Mouse (Mus musculus) intestine, postnatal 0 days (tissue): ENCODE data around the gene Neo1. TPM values are rescaled to one million over a fixed set of nuclear protein-coding genes. Genes with fewer than 3 reads are reported as not detected.

ENCODE experiments used
- ATAC-seq: fragments of 200-750 bp; cut with Nextera tagmentation; 2 replicates; pipeline ENCODE4 v1.8.0; 2017; ENCODE audit warnings: mild to moderate bottlenecking, moderate TSS enrichment, moderate library complexity
- H3K27ac ChIP-seq: fragments of 300-500 bp; sonication (generic); 2 replicates; pipeline ENCODE4 v1.5.1; 2014; ENCODE audit warnings: mild to moderate bottlenecking, low read depth, low read length, moderate library complexity
- H3K27me3 ChIP-seq: fragments of 300-500 bp; sonication (generic); replicated peaks from 2 replicates; pipeline ENCODE4 v1.6.1; 2014; ENCODE audit warnings: low read length, mixed read lengths; ENCODE audit not compliant: control insufficient read depth, insufficient read depth
- H3K36me3 ChIP-seq: fragments of 300-500 bp; sonication (generic); 2 replicates; pipeline ENCODE4 v1.6.1; 2014; ENCODE audit warnings: mild to moderate bottlenecking, moderate library complexity; ENCODE audit not compliant: control insufficient read depth, insufficient read depth
- H3K4me1 ChIP-seq: fragments of 300-500 bp; sonication (generic); replicated peaks from 2 replicates; pipeline ENCODE4 v1.6.1; 2014; ENCODE audit warnings: antibody characterized with exemption, low read length, mixed read lengths; ENCODE audit not compliant: control insufficient read depth, insufficient read depth
- H3K4me2 ChIP-seq: fragments of 300-500 bp; sonication (generic); replicated peaks from 2 replicates; pipeline ENCODE4 v1.6.1; 2014; ENCODE audit warnings: low read depth, mild to moderate bottlenecking, moderate library complexity
- H3K4me3 ChIP-seq: fragments of 300-500 bp; sonication (generic); 2 replicates; pipeline ENCODE4 v1.5.1; 2014; ENCODE audit warnings: low read depth, low read length
- H3K9ac ChIP-seq: fragments of 300-500 bp; sonication (generic); 2 replicates; pipeline ENCODE4 v1.6.1; 2014; ENCODE audit warnings: mild to moderate bottlenecking, low read depth, low read length
- H3K9me3 ChIP-seq: fragments of 300-500 bp; sonication (generic); 2 replicates; pipeline ENCODE4 v1.6.1; 2016; ENCODE audit warnings: mixed run types; ENCODE audit not compliant: control insufficient read depth
- CTCF ChIP-seq: sonication (generic); IDR thresholded peaks from 2 replicates; pipeline ENCODE4 v1.5.1; 2016; ENCODE audit warnings: low read depth, mild to moderate bottlenecking, control low read depth, antibody characterized with exemption, moderate library complexity
- WGBS: fragments of 180-500 bp; shearing (Covaris S2); extraction: QIAGEN DNeasy Blood & Tissue Kit; methylation state at CpG from one replicate; pipeline ENCODE4 v1.1.7; 2014; 5-methylcytosine and 5-hydroxymethylcytosine counted together
- polyA plus RNA-seq: library from polyadenylated mRNA; unstranded; fragments of >200 nt; fragmentation: Nextera tagmentation; extraction: Ambion mirVana; gene quantifications from 2 replicates; pipeline ENCODE4 v1.2.1, GENCODE M21; 2015

The Neo1 gene
- polyA plus RNA-seq, 1 experiment from 2014 or later, result 8.3 TPM

DNA sequence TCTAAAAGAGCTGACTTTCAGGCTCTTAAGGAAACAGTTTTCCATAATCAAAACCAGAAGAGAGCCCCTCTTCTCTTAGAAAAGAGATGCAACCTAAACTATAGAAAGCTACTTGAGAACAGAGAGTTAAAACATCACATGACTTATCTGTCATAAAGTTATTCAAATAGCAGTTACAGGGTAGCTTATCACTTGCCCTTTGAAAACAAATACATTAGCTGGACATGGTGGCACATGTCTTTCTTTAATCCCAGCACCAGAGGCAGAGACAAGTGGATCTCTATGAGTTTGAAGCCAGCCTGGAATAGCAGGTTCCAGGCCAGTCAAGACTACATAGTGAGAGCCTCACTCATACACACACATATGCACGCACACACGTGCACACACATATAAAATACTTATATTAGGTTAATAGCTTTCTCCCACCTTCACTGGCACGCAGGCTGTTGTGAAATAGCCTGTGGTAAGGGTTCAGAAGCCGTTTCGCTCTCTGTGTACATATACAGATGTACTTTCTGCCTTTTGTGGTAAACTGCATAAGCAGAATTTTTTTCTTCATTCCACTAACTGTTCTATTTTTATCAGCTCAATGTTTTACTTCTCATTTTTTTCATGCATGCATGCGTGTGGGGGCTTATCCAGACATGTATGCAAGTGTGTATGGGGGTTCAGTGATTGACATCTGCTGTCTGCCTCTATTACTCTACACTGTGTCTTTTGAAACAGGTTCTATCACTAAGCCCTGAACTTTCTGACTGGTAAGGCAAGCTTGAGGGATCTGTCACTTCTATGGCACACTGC, 144.2 kb downstream of the Neo1 start:
- TF ChIP-seq CTCF, result no peak
- Histone ChIP-seq H3K9ac (no peak overlapping the region), H3K27ac (0 out of 2 replicates have a peak overlapping the region, but pooled peaks have one; percentile 21), H3K36me3 (peaks cover 32% of the 10 kb centered on the region), H3K4me2 (no peak overlapping the region), H3K27me3 (no peaks in the 10 kb centered on the region), H3K4me3 (no peak overlapping the region), H3K4me1 (no peaks in the 10 kb centered on the region; the same call in 1 of the 2 replicates), H3K9me3 (no peaks in the 10 kb centered on the region)
- 0 out of 2 replicates have a peak, but pooled peaks have one; percentile 31 for ATAC-seq
- whole genome bisulfite sequencing, result 50% methylated on average over 6 of the region's 6 CpGs

DNA sequence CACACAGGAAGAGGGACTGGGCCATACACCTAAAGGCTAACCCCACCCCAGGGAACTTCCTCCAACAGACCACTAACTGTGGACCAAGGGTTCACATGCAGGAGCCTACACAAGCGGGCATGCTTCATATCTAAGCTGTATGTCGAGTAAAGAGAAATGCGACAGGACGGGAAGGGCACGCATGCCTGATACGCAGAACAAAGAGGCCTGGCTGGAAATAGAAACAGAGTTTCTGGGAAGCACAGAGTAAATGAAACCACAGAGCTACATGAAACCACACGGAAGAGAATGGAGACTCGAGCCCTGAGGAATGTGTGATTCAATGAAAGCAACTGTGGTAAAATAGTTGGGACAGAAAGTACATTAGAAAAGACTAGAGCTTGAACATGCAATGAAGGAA, 145.3 kb downstream of the Neo1 start:
- Histone ChIP-seq H3K4me2 (no peak overlapping the region), H3K9ac (no peak overlapping the region), H3K27me3 (no peaks in the 10 kb centered on the region), H3K36me3 (peaks cover 35% of the 10 kb centered on the region), H3K4me3 (no peak overlapping the region), H3K27ac (no peak overlapping the region), H3K9me3 (no peaks in the 10 kb centered on the region), H3K4me1 (no peaks in the 10 kb centered on the region; the same call in 1 of the 2 replicates)
- ATAC-seq, result no peak
- TF ChIP-seq CTCF, result no peak
- WGBS, result 88% methylated on average over 8 of the region's 8 CpGs

DNA sequence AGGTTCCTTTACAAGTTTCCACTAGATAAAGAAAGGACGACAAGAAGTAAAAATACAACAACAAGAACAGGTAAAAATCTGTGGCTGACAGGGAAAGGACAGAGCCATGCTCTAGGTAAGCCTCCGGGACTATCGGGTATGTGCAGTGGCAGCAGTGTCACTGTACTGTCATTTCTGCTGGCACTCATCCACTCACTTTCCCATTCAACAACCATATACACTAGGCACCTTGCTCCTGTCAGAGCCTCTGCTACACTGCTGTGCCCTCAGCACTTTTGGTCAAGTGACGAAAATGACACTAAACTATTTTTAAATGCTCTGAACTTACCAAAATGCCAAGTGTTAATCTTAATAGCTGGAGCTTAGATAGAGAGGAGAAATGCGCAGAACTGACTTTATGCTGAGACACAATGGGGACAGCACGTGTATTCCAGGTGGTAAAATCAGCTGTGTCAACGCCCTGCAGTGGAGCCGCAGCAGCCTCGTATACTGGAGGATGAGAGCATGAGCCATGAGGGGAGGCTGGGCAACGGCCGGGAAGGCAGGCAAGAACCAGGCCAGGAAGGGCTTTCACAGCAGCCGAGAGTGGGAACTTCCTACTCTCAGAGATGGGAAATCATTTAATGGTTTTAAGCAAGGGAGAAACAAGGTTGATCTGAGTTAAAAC, 146.3 kb downstream of the Neo1 start:
- 84% methylated on average over 12 of the region's 12 CpGs for WGBS
- Histone ChIP-seq H3K4me2 (no peak overlapping the region), H3K27me3 (no peaks in the 10 kb centered on the region), H3K36me3 (peaks cover 39% of the 10 kb centered on the region), H3K27ac (no peak overlapping the region), H3K9ac (no peak overlapping the region), H3K9me3 (no peaks in the 10 kb centered on the region), H3K4me1 (no peaks in the 10 kb centered on the region; the same call in 1 of the 2 replicates), H3K4me3 (no peak overlapping the region)
- TF ChIP-seq CTCF, result no peak
- no peak for ATAC-seq

DNA sequence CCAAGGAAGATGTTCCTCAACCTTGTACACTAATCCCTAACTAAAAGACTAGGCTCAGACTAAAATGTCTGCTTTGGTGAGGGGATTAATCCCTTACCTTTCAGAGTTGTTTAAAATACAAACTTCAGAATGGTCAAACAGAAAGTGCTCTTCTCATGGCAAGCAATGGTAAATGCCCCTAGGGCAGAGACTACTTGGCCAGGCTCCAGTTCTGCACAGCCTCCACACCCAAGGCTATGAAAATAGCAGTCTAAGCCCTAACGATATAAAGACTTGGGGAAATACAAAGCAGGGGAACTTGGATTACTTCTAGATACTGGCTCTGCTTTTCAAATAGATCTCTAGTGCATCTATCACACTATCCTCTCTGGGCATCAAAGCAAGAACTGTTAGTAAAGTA, 153.6 kb downstream of the Neo1 start:
- Histone ChIP-seq H3K9me3 (no peaks in the 10 kb centered on the region), H3K27me3 (no peaks in the 10 kb centered on the region), H3K4me3 (no peak overlapping the region), H3K9ac (no peak overlapping the region), H3K36me3 (peaks cover 28% of the 10 kb centered on the region), H3K4me2 (no peak overlapping the region), H3K27ac (no peak overlapping the region), H3K4me1 (no peaks in the 10 kb centered on the region)
- 42% methylated on average over 1 of the region's 1 CpGs for WGBS
- no peak for TF ChIP-seq CTCF
- ATAC-seq, result no peak

DNA sequence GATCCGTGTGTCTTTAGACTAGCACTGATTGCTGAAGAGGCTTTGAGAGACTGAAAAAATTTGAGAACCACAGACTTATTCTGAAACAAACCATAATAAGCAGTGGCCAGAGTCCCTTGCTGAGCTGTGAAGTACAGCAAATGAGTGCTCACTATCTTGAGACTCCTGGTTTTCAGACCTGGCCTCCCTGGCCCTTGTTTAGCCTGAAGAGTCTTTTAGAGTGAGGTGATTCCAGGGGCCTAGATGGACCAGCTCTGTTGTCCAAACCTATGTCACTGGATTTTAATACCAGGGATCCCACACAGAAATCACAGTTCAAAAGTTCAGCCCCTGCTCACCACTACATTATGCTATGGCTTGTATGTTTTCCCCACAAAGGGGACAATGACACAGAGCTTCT, 156.4 kb downstream of the Neo1 start:
- peaks cover 19% of the 10 kb centered on the region for H3K36me3 ChIP-seq
- 83% methylated on average over 1 of the region's 1 CpGs for WGBS

DNA sequence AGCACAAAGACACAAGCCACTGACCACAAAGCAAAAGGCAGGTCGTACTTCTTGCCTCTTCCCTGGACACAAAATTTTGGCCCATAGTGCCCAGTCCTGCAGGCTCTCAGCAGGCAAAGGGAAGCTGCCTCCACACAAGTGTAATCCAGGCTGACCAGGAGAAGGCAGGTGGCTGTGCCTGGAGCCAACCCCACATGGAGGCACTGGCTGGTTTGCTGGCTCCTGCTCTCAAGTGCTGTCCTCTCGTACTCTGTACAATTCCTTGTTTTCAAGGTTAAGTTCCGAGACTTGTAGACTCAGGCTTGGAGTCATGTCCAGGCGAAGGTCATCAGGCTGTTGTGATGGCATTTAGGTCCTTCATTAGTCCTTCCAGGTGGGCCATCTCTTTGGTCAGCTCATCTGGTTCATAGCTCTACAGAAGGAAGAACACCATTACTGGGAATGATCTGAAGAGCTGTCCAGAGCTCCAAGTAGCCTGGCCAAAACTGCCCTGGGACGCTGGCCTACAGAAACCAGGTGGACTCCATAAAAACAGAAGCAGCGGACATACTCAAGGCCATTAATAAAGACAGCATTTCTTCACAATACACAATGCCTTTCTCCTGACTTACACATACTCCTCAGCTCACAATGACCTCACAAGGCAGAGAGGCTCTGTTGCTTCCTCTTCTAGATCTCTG, 159.2 kb downstream of the Neo1 start:
- Histone ChIP-seq H3K9me3 (no peaks in the 10 kb centered on the region), H3K9ac (no peak overlapping the region), H3K4me2 (no peak overlapping the region), H3K36me3 (peaks cover 16% of the 10 kb centered on the region), H3K27me3 (no peaks in the 10 kb centered on the region), H3K4me3 (no peak overlapping the region), H3K27ac (no peak overlapping the region), H3K4me1 (no peaks in the 10 kb centered on the region)
- no peak for TF ChIP-seq CTCF
- no peak for ATAC-seq
- 91% methylated on average over 6 of the region's 6 CpGs for WGBS

More for the DNA sequence above, 156.4 kb downstream of the Neo1 start:
- Histone ChIP-seq H3K4me2 (no peak overlapping the region), H3K27ac (no peak overlapping the region), H3K4me3 (no peak overlapping the region), H3K9ac (no peak overlapping the region), H3K27me3 (no peaks in the 10 kb centered on the region), H3K9me3 (no peaks in the 10 kb centered on the region), H3K4me1 (no peaks in the 10 kb centered on the region)
- ATAC-seq, result no peak
- no peak for TF ChIP-seq CTCF
